Mouse (Mus musculus) cerebellum, postnatal 4 days (tissue): ENCODE measurements around the gene Xk.
A peak's percentile ranks its signal among the peaks of the same experiment; 100 is the strongest.
"Not testable (repeated sequence)": the region's sequence is repeated elsewhere in the genome, so short reads cannot be mapped to it uniquely, and the experiment has no call there.

Experiments
- DNase-seq, 2 experiments: peaks; one replicate each; pipeline ENCODE4 v3.0.0; 2022; ENCODE audit warnings: low spot score in 2 of 2, mixed read lengths in 1 of 2

Xk gene

GRCm38 (mm10) chrX:9316457-9316856 is 43.9 kb downstream of the Xk start:
- not testable (repeated sequence) for DNase-seq

GRCm38 (mm10) chrX:9327954-9328353 is 55.4 kb downstream of the Xk start:
- not testable (repeated sequence) for DNase-seq

- DNase-seq, result not testable (repeated sequence)
Measured at GRCm38 (mm10) chrX:9332366-9332962, 59.9 kb downstream of the Xk start.

GRCm38 (mm10) chrX:9333035-9333434 is 60.5 kb downstream of the Xk start:
- peak; percentile 21 to 60 for DNase-seq

- not testable (repeated sequence) for DNase-seq
Measured at GRCm38 (mm10) chrX:9334996-9335395, 62.4 kb downstream of the Xk start.

- DNase-seq, result not testable (repeated sequence)
Measured at GRCm38 (mm10) chrX:9350327-9350726, 77.8 kb downstream of the Xk start, which contains the start of gene H2al1k. H2al1k (plus strand) TSS chrX:9350627.
